ENCODE assay signal across 11 mouse cellular contexts in the genomic region with DNA sequence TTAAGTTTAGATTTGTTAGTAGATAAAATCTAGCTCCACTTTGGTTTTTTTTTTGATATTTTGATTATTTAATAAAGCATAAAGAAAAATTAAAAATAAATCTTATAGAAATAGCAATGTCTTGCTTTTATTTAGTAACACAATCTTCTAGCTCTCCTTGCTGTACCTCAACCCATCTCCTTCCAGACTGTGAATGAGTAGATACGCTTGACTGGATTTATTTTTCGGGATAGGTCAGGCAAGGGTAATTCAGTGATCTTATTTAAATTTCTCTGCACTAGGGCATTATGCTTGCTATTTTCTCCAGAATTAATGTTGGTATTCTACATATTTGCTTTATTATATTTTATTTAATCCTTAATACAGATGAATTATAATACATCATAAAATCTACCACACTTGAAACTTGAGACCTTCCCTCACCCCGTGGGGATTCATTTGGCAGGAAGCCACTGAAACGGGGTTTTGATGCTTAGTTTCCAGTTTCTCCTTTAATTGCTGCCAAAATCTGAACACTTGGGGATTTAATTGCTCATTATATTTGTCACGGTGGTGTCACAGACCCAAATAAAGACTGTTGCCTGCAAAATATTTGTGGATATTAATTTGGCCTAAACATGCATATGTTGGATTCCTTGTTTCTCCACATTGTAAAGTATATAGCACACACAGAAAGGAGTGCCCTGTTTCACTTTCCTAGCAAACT.
DNase-seq lines count a peak whose midpoint lies in the region; ATAC-seq and TF ChIP-seq lines count a peak whose summit lies in the region.
"Had no signal": no experiment of that assay in that cellular context is flagged by ENCODE, and none has a peak within 500 bp of the region (broad histone marks: within the 10 kb centered on the region; RNA-seq: fewer than 3 reads in every experiment).

No protein-coding gene starts in this region.

- no peak for TF ChIP-seq CTCF in kidney, postnatal 0 days (IDR thresholded peaks at IDR 0.05; ENCODE audit: low read depth)

- H3K9me3 ChIP-seq in forebrain, embryonic 12.5 days, result no peaks in the 10 kb centered on the region
- H3K9me3 ChIP-seq in kidney, postnatal 0 days (replicated peaks; ENCODE audit: low read length), result no peaks in the 10 kb centered on the region
- no peaks in the 10 kb centered on the region for H3K9me3 ChIP-seq in liver, embryonic 11.5 days (ENCODE audit: control insufficient read depth, low read length)
- H3K9me3 ChIP-seq: heart, embryonic 15.5 days; stomach, embryonic 15.5 days had no signal

- no peak overlapping the region for H3K4me3 ChIP-seq in forebrain, embryonic 12.5 days (replicated peaks)
- H3K4me3 ChIP-seq in kidney, postnatal 0 days (replicated peaks; ENCODE audit: low read depth, low read length), result no peak overlapping the region
- H3K4me3 ChIP-seq in liver, embryonic 11.5 days (ENCODE audit: low read depth, low read length), result no peak overlapping the region
- H3K4me3 ChIP-seq: heart, embryonic 15.5 days; stomach, embryonic 15.5 days had no signal

- H3K27me3 ChIP-seq in forebrain, embryonic 12.5 days, result no peaks in the 10 kb centered on the region
- H3K27me3 ChIP-seq in kidney, postnatal 0 days (ENCODE audit: insufficient read depth, low read length), result no peaks in the 10 kb centered on the region
- no peaks in the 10 kb centered on the region for H3K27me3 ChIP-seq in liver, embryonic 11.5 days (replicated peaks; ENCODE audit: control insufficient read depth, insufficient read depth, low read length)
- H3K27me3 ChIP-seq: heart, embryonic 15.5 days; stomach, embryonic 15.5 days had no signal

- intact Hi-C loops in heart, postnatal 10 days (cut with DNase I), result no loop called here

- H3K36me3 ChIP-seq in forebrain, embryonic 12.5 days (replicated peaks), result no peaks in the 10 kb centered on the region
- no peaks in the 10 kb centered on the region for H3K36me3 ChIP-seq in kidney, postnatal 0 days (ENCODE audit: insufficient read depth, low read length)
- H3K36me3 ChIP-seq in liver, embryonic 11.5 days (ENCODE audit: control insufficient read depth, insufficient read depth, low read length), result no peaks in the 10 kb centered on the region
- H3K36me3 ChIP-seq: heart, embryonic 15.5 days; stomach, embryonic 15.5 days had no signal

- ATAC-seq in forebrain, embryonic 12.5 days (ENCODE audit: low FRiP score), result peak; percentile 76; the same call in 1 of the 2 replicates
- no peak for ATAC-seq in kidney, postnatal 0 days (replicated peaks; ENCODE audit: low FRiP score, low read depth)
- no peak for ATAC-seq in liver, embryonic 11.5 days (replicated peaks; ENCODE audit: low FRiP score)

- no peak overlapping the region for H3K27ac ChIP-seq in forebrain, embryonic 12.5 days
- H3K27ac ChIP-seq in kidney, postnatal 0 days, result no peak overlapping the region
- H3K27ac ChIP-seq in liver, embryonic 11.5 days (ENCODE audit: low read depth, low read length), result no peak overlapping the region
- H3K27ac ChIP-seq: heart, embryonic 15.5 days; stomach, embryonic 15.5 days had no signal

- DNase-seq in heart, postnatal 10 days, result peak; percentile 1 to 2
- no peak for DNase-seq in heart, adult 9 months (ENCODE audit: low spot score in 2 of 2)
- DNase-seq in Muller cell, postnatal 12 days (ENCODE audit: inconsistent ontology term), result peak; percentile 91
- peak; percentile 46 for DNase-seq in kidney, postnatal 0 days (ENCODE audit: low spot score)
- DNase-seq in thymus, adult 18-20 months, result no peak
- DNase-seq in liver, embryonic 11.5 days (ENCODE audit: low spot score), result no peak
- DNase-seq in testis, postnatal 14 days (ENCODE audit: low spot score), result no peak
- DNase-seq: embryo, embryonic 11 days had no signal

- H3K4me1 ChIP-seq in forebrain, embryonic 12.5 days, result no peaks in the 10 kb centered on the region
- H3K4me1 ChIP-seq in kidney, postnatal 0 days (replicated peaks; ENCODE audit: insufficient read depth, low read length), result no peaks in the 10 kb centered on the region
- H3K4me1 ChIP-seq in liver, embryonic 11.5 days (replicated peaks; ENCODE audit: control insufficient read depth, insufficient read depth, low read length), result no peaks in the 10 kb centered on the region
- H3K4me1 ChIP-seq: heart, embryonic 15.5 days; stomach, embryonic 15.5 days had no signal

- 40% methylated on average over 5 of the region's 5 CpGs for WGBS in forebrain, embryonic 12.5 days
- WGBS in kidney, postnatal 0 days, result 24% methylated on average over 5 of the region's 5 CpGs
- 80% methylated on average over 5 of the region's 5 CpGs for WGBS in liver, embryonic 11.5 days

- H3K4me2 ChIP-seq in forebrain, embryonic 12.5 days, result no peak overlapping the region
- no peak overlapping the region for H3K4me2 ChIP-seq in kidney, postnatal 0 days (ENCODE audit: low read length)
- H3K4me2 ChIP-seq in liver, embryonic 11.5 days, result no peak overlapping the region
- H3K4me2 ChIP-seq: heart, embryonic 15.5 days; stomach, embryonic 15.5 days had no signal

- H3K9ac ChIP-seq in forebrain, embryonic 12.5 days, result no peak overlapping the region
- H3K9ac ChIP-seq in kidney, postnatal 0 days (ENCODE audit: low read depth, low read length), result no peak overlapping the region
- H3K9ac ChIP-seq in liver, embryonic 11.5 days (ENCODE audit: low read depth, low read length), result no peak overlapping the region
- H3K9ac ChIP-seq: heart, embryonic 15.5 days; stomach, embryonic 15.5 days had no signal

Comparison
In these comparisons a context has a peak if more than half of its experiments do, and no peak if none do; other contexts are left out.
1. DNase-seq: peak in heart, postnatal 10 days (2 of 2), Muller cell, postnatal 12 days (single experiment) and kidney, postnatal 0 days (single experiment); none in heart, adult 9 months (0 of 2), thymus, adult 18-20 months (0 of 2), liver, embryonic 11.5 days (single experiment) and testis, postnatal 14 days (single experiment).